Mouse (Mus musculus) hindbrain, embryonic 16.5 days (tissue): ENCODE measurements around the gene Rhob. TPM values are rescaled to one million over a fixed set of nuclear protein-coding genes. Genes with fewer than 3 reads are reported as not detected.
A peak's percentile ranks its signal among the peaks of the same experiment; 100 is the strongest.

Source experiments
- ATAC-seq: fragments of 200-750 bp; cut with Nextera tagmentation; 2 replicates; pipeline ENCODE4 v1.8.0; 2017; ENCODE audit warnings: moderate TSS enrichment, moderate library complexity
- H3K27ac ChIP-seq: fragments of 300-500 bp; sonication (generic); 2 replicates; pipeline ENCODE4 v1.5.1; 2014; ENCODE audit warnings: low read depth, mild to moderate bottlenecking, control low read depth, low read length, moderate library complexity
- H3K27me3 ChIP-seq: fragments of 300-500 bp; sonication (generic); replicated peaks from 2 replicates; pipeline ENCODE4 v1.6.1; 2014; ENCODE audit warnings: low read length; ENCODE audit not compliant: control insufficient read depth, insufficient read depth
- H3K36me3 ChIP-seq: fragments of 300-500 bp; sonication (generic); 2 replicates; pipeline ENCODE4 v1.6.1; 2014; ENCODE audit warnings: mild to moderate bottlenecking, low read length, moderate library complexity, mixed read lengths; ENCODE audit not compliant: control insufficient read depth, insufficient read depth
- H3K4me1 ChIP-seq: fragments of 300-500 bp; sonication (generic); 2 replicates; pipeline ENCODE4 v1.6.1; 2014; ENCODE audit warnings: low read depth, low read length; ENCODE audit not compliant: control insufficient read depth, insufficient read depth
- H3K4me2 ChIP-seq: fragments of 300-500 bp; sonication (generic); 2 replicates; pipeline ENCODE4 v1.6.1; 2014; ENCODE audit warnings: mild to moderate bottlenecking, low read length, control low read depth, moderate library complexity
- H3K4me3 ChIP-seq: fragments of 300-500 bp; sonication (generic); 2 replicates; pipeline ENCODE4 v1.5.1; 2014; ENCODE audit warnings: mild to moderate bottlenecking, low read length, control low read depth, moderate library complexity
- H3K9ac ChIP-seq: fragments of 300-500 bp; sonication (generic); 2 replicates; pipeline ENCODE4 v1.6.1; 2014; ENCODE audit warnings: low read depth, mild to moderate bottlenecking, control low read depth, low read length, moderate library complexity
- H3K9me3 ChIP-seq: fragments of 300-500 bp; sonication (generic); 2 replicates; pipeline ENCODE4 v1.6.1; 2014; ENCODE audit warnings: mild to moderate bottlenecking, low read length, moderate library complexity; ENCODE audit not compliant: control insufficient read depth
- WGBS: fragments of 180-500 bp; shearing (Covaris S2); extraction: QIAGEN DNeasy Blood & Tissue Kit; methylation state at CpG from one replicate; pipeline ENCODE4 v1.1.7; 2014; 5-methylcytosine and 5-hydroxymethylcytosine counted together
- polyA plus RNA-seq: library from polyadenylated mRNA; unstranded; fragments of >200 nt; fragmentation: Nextera tagmentation; extraction: Ambion mirVana; gene quantifications from 2 replicates; pipeline ENCODE4 v1.2.1, GENCODE M21; 2015

Gene Rhob
- polyA plus RNA-seq, result 81.3 and 86.9 TPM in 2 replicates

DNA sequence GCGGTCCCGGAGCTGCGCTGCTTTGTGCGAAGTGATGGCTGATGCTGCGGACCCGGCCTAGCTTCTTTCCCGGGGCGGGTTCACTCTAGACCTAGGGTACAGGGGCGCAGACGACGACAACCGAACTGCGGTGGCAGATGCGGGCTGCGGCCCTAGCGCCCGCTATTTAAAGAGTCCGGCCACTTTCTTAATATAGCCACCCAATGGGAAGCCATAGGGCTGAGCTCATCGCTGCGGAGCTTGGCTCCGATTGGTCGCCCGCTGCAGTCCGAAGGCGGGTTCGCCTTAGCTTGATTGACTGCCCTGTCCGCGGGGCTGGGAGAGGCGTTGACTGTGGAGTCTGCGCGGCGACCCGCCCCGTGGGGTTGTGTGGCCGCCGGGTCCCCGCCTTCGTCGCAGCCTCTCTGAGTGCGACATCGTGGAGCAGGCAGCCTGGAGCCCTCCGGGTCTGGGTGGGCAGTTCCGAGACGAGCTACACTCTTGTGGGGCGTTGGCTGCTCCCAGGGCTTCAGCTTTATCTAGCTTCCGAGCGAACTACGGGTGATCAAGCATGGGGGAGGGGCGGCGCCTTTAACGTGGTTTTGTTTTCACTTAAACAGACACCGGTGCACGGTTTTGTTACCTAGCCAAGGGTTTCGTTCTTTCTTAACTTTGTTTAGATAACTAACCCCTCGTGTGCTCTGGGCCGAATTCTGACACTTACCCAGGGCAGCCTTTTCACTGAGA is at the start of gene Rhob:
Rhob (minus strand) TSS at position 139 of the 726 bp plus-strand sequence.
- Histone ChIP-seq H3K9me3 (no peaks in the 10 kb centered on the region), H3K4me2 (peak within 1 kb of the TSS; percentile 93), H3K9ac (peak within 1 kb of the TSS; percentile 85), H3K36me3 (no peaks in the 10 kb centered on the region), H3K27ac (peak within 1 kb of the TSS; percentile 99), H3K4me1 (peaks cover 28% of the 10 kb centered on the region), H3K27me3 (no peaks in the 10 kb centered on the region), H3K4me3 (peak within 1 kb of the TSS; percentile 93)
- ATAC-seq, result peak; percentile 98
- under 1% methylated on average over 56 of the region's 56 CpGs for WGBS

DNA sequence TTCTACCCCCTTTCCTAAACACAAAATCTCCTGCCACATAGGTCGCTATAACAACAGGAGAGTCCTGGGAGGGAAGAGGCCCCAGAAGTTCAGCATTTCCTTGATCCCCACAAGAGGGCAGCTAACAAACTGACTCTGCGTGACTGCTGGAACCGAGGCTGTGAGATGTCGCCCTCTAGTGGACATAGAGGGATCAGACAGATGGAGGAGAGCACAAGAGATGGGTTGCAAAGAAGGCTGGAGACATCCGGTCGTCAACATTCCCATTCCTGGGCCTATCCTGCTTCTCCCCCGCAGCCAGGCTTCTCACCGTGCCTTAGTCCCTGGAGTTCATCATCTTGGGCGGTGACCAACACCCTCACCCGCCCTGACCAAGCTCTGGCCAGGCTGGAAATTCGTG is 47.5 kb upstream of the Rhob start:
- H3K4me3 ChIP-seq, result no peak overlapping the region
- H3K27ac ChIP-seq, result no peak overlapping the region
- peak; percentile 81; the same call in 1 of the 2 replicates for ATAC-seq
- no peak overlapping the region for H3K9ac ChIP-seq
- 22% methylated on average over 11 of the region's 11 CpGs for WGBS
- no peak overlapping the region for H3K4me2 ChIP-seq
- H3K36me3 ChIP-seq, result no peaks in the 10 kb centered on the region
- H3K9me3 ChIP-seq, result no peaks in the 10 kb centered on the region
- H3K4me1 ChIP-seq, result no peaks in the 10 kb centered on the region
- no peaks in the 10 kb centered on the region for H3K27me3 ChIP-seq

DNA sequence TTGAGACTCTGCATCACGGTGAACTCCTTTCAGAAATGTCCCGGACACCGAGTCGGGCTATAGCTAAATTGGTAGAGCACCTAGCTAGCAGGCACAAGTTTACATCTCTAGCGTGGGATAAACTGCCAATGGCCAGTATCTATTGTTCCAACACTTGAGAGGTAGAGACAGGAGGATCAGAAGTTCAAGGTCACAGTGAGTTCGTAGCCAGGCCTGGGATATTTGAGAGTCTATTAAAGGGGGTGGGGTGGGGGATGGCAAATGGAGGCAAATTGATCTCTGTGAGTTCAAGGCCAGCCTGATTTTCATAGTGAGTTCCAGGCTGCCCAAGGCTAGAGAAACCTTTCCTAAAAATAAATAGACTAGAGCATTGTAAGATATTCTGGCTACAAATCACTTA is 47.0 kb upstream of the Rhob start:
- no peak for ATAC-seq
- Histone ChIP-seq H3K27me3 (no peaks in the 10 kb centered on the region), H3K4me2 (no peak overlapping the region), H3K36me3 (no peaks in the 10 kb centered on the region), H3K9ac (no peak overlapping the region), H3K27ac (no peak overlapping the region), H3K4me1 (no peaks in the 10 kb centered on the region), H3K9me3 (no peaks in the 10 kb centered on the region), H3K4me3 (no peak overlapping the region)
- 91% methylated on average over 6 of the region's 6 CpGs for WGBS

DNA sequence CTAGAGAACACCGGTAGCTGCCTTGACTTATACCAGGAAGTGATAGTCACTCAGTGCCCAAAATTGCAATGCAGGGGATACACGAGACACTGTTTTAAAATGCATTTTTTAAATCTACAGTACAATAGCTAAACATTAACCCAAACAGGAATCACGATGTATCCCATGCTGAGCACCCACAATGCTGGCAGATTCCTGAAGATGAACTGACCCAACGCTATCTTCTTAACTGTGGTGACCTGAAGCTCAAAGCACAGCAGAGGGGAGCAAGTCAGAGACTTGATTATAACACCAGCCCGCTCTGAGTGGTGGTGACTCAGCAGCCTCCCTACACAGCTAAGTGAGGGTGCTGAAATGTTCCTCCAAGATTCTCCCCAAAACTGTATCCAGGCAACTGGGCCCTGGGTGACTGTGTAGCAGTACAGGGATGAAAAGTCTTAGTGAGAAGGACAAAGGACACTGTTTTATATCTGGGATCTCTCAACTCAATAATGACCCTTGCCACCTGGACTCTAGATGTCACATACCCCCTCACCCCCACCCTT is 45.3 kb upstream of the Rhob start:
- H3K9ac ChIP-seq, result no peak overlapping the region
- WGBS, result 78% methylated on average over 5 of the region's 5 CpGs
- no peak overlapping the region for H3K4me2 ChIP-seq
- H3K4me1 ChIP-seq, result no peaks in the 10 kb centered on the region
- H3K9me3 ChIP-seq, result no peaks in the 10 kb centered on the region
- H3K36me3 ChIP-seq, result no peaks in the 10 kb centered on the region
- no peak overlapping the region for H3K27ac ChIP-seq
- no peak for ATAC-seq
- no peak overlapping the region for H3K4me3 ChIP-seq
- no peaks in the 10 kb centered on the region for H3K27me3 ChIP-seq

GRCm38 (mm10) chr12:8542371-8542770 is 42.6 kb upstream of the Rhob start:
- no peaks in the 10 kb centered on the region for H3K27me3 ChIP-seq
- no peak overlapping the region for H3K4me2 ChIP-seq
- 88% methylated on average over 4 of the region's 4 CpGs for WGBS

GRCm38 (mm10) chr12:8539471-8539870 is 39.7 kb upstream of the Rhob start:
- H3K9ac ChIP-seq, result no peak overlapping the region
- H3K9me3 ChIP-seq, result no peaks in the 10 kb centered on the region
- WGBS, result 91% methylated on average over 13 of the region's 13 CpGs
- no peak for ATAC-seq
- H3K27me3 ChIP-seq, result no peaks in the 10 kb centered on the region
- no peaks in the 10 kb centered on the region for H3K36me3 ChIP-seq
- no peak overlapping the region for H3K4me2 ChIP-seq
- H3K4me1 ChIP-seq, result no peaks in the 10 kb centered on the region
- H3K27ac ChIP-seq, result no peak overlapping the region
- H3K4me3 ChIP-seq, result no peak overlapping the region

More at GRCm38 (mm10) chr12:8542371-8542770, 42.6 kb upstream of the Rhob start:
- no peak for ATAC-seq
- Histone ChIP-seq H3K36me3 (no peaks in the 10 kb centered on the region), H3K4me1 (no peaks in the 10 kb centered on the region), H3K27ac (no peak overlapping the region), H3K9ac (no peak overlapping the region), H3K9me3 (no peaks in the 10 kb centered on the region), H3K4me3 (no peak overlapping the region)

- ATAC-seq, result no peak
- H3K4me1 ChIP-seq, result no peaks in the 10 kb centered on the region
- H3K4me2 ChIP-seq, result no peak overlapping the region
Measured at GRCm38 (mm10) chr12:8537291-8537690, 37.5 kb upstream of the Rhob start.

GRCm38 (mm10) chr12:8536221-8536965 is 36.6 kb upstream of the Rhob start:
- peak; percentile 90 for ATAC-seq
- Histone ChIP-seq H3K4me2 (no peak overlapping the region), H3K9me3 (no peaks in the 10 kb centered on the region), H3K4me1 (no peaks in the 10 kb centered on the region), H3K27me3 (no peaks in the 10 kb centered on the region), H3K27ac (no peak overlapping the region), H3K9ac (no peak overlapping the region), H3K36me3 (no peaks in the 10 kb centered on the region), H3K4me3 (no peak overlapping the region)
- whole genome bisulfite sequencing, result 64% methylated on average over 9 of the region's 9 CpGs

More at GRCm38 (mm10) chr12:8537291-8537690, 37.5 kb upstream of the Rhob start:
- 90% methylated on average over 5 of the region's 5 CpGs for WGBS
- Histone ChIP-seq H3K27me3 (no peaks in the 10 kb centered on the region), H3K9me3 (no peaks in the 10 kb centered on the region), H3K36me3 (no peaks in the 10 kb centered on the region), H3K27ac (no peak overlapping the region), H3K9ac (no peak overlapping the region), H3K4me3 (no peak overlapping the region)

GRCm38 (mm10) chr12:8535596-8535995 is 35.8 kb upstream of the Rhob start:
- ATAC-seq, result 0 out of 2 replicates have a peak, but pooled peaks have one; percentile 4
- Histone ChIP-seq H3K4me3 (no peak overlapping the region), H3K9ac (no peak overlapping the region), H3K4me1 (no peaks in the 10 kb centered on the region), H3K27ac (no peak overlapping the region), H3K36me3 (no peaks in the 10 kb centered on the region), H3K27me3 (no peaks in the 10 kb centered on the region), H3K4me2 (no peak overlapping the region), H3K9me3 (no peaks in the 10 kb centered on the region)
- 92% methylated on average over 7 of the region's 7 CpGs for WGBS
